35 mouse cellular contexts compared by ENCODE assay signal in the genomic region with DNA sequence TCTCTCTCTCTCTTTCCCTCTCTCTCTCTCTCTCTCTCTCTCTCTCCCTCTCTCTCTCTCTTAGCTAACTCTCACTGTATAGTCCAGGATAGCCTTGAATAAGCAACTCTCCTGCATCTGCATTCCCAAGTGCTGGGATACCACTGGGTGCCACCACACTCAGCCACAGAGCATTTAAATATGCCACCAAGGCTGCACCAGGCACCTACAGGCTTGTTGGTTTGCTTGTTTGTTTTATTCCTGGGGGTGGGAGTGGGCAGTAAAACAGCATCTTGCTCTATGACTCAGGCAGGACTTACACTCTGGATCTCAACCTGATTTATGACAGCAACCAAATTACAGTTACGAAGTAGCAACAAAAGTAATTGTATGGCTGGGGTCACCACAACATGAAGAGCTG. TPM values are rescaled to one million over a fixed set of nuclear protein-coding genes. Genes with fewer than 3 reads are reported as not detected.
"Had no signal": no experiment of that assay in that cellular context is flagged by ENCODE, and none has a peak within 500 bp of the region (broad histone marks: within the 10 kb centered on the region; RNA-seq: fewer than 3 reads in every experiment).

No protein-coding gene starts in this region.

- H3K9me3 ChIP-seq: embryonic facial prominence, embryonic 10.5 days; embryonic facial prominence, embryonic 12.5 days; embryonic facial prominence, embryonic 13.5 days; embryonic facial prominence, embryonic 15.5 days; forebrain, embryonic 10.5 days; forebrain, embryonic 12.5 days; forebrain, embryonic 13.5 days; forebrain, embryonic 15.5 days had no signal

- H3K27ac ChIP-seq: embryonic facial prominence, embryonic 10.5 days; embryonic facial prominence, embryonic 12.5 days; embryonic facial prominence, embryonic 13.5 days; embryonic facial prominence, embryonic 15.5 days; forebrain, embryonic 10.5 days; forebrain, embryonic 12.5 days; forebrain, embryonic 13.5 days; forebrain, embryonic 15.5 days; gastrocnemius, adult 2 months; heart, adult 2 months had no signal

- ATAC-seq: forebrain, embryonic 13.5 days; forebrain, embryonic 14.5 days; forebrain, embryonic 15.5 days; forebrain, embryonic 16.5 days; forebrain, postnatal 0 days had no signal

- H3K36me3 ChIP-seq: embryonic facial prominence, embryonic 10.5 days; embryonic facial prominence, embryonic 12.5 days; embryonic facial prominence, embryonic 13.5 days; embryonic facial prominence, embryonic 15.5 days; forebrain, embryonic 10.5 days; forebrain, embryonic 12.5 days; forebrain, embryonic 15.5 days had no signal

- H3K4me2 ChIP-seq: embryonic facial prominence, embryonic 12.5 days; embryonic facial prominence, embryonic 13.5 days; embryonic facial prominence, embryonic 15.5 days; forebrain, embryonic 12.5 days; forebrain, embryonic 13.5 days; forebrain, embryonic 15.5 days had no signal

- H3K4me3 ChIP-seq: embryonic facial prominence, embryonic 10.5 days; embryonic facial prominence, embryonic 12.5 days; embryonic facial prominence, embryonic 13.5 days; embryonic facial prominence, embryonic 15.5 days; erythroblast, embryonic 14.5 days; forebrain, embryonic 10.5 days; forebrain, embryonic 12.5 days; forebrain, embryonic 13.5 days; forebrain, embryonic 15.5 days; gastrocnemius, adult 2 months; heart, adult 2 months had no signal

- DNase-seq: cerebellum, adult 2 months; cerebellum, adult 8-10 months; cerebellum, adult 9-10 months; cerebellum, adult 9-11 months; cerebellum, postnatal 10 days; cerebellum, postnatal 14 days; cerebellum, postnatal 25 days; cerebellum, postnatal 36 days; embryo, embryonic 11 days; forebrain, postnatal 0 days; gastrocnemius, adult 2 months; gastrocnemius, postnatal 10 days; gastrocnemius, postnatal 14 days; gastrocnemius, postnatal 25 days; gastrocnemius, postnatal 36 days; heart, adult 18-20 months; heart, adult 2 months had no signal

- H3K9ac ChIP-seq: embryonic facial prominence, embryonic 12.5 days; embryonic facial prominence, embryonic 13.5 days; embryonic facial prominence, embryonic 15.5 days; forebrain, embryonic 12.5 days; forebrain, embryonic 13.5 days; forebrain, embryonic 15.5 days; forebrain, postnatal 0 days had no signal

- H3K27me3 ChIP-seq: embryonic facial prominence, embryonic 12.5 days; embryonic facial prominence, embryonic 13.5 days; embryonic facial prominence, embryonic 15.5 days; forebrain, embryonic 12.5 days; forebrain, embryonic 13.5 days; forebrain, embryonic 15.5 days had no signal

RNA-seq across cellular contexts. Expression of a gene that starts 25.6 kb away (rescaled TPM):
- total RNA-seq: common myeloid progenitor, adult 5-6 weeks; gastrocnemius, adult 18-20 months; gastrocnemius, adult 2 months; gastrocnemius, adult 8-10 months; gastrocnemius, postnatal 10 days; gastrocnemius, postnatal 14 days; gastrocnemius, postnatal 25 days; gastrocnemius, postnatal 36 days; gastrocnemius, postnatal 4 days; granulocyte monocyte progenitor cell, adult 5-6 weeks; heart, adult 2 months had no signal
- polyA plus RNA-seq: embryonic facial prominence, embryonic 10.5 days; embryonic facial prominence, embryonic 11.5 days; embryonic facial prominence, embryonic 12.5 days; embryonic facial prominence, embryonic 13.5 days; erythroblast, embryonic 14.5 days; forebrain, embryonic 10.5 days; forebrain, embryonic 11.5 days; forebrain, embryonic 12.5 days; forebrain, embryonic 13.5 days had no signal
